Mouse (Mus musculus) kidney, adult 11 months (tissue): ENCODE measurements around the gene Cacnb3.

Source experiments
- DNase-seq: peaks from one replicate; pipeline ENCODE4 v3.0.0; 2022

The Cacnb3 gene

GRCm38 (mm10) chr15:98640157-98640556 lies 9.5 kb downstream of the Cacnb3 start:
- DNase-seq = peak; percentile 76

- no peak for DNase-seq
These were observed 13.8 kb downstream of the Cacnb3 start for GRCm38 (mm10) chr15:98644406-98644805.

- peak; percentile 63 for DNase-seq
These were observed 14.7 kb downstream of the Cacnb3 start for GRCm38 (mm10) chr15:98645057-98646026.

GRCm38 (mm10) chr15:98646737-98647136 lies 16.1 kb downstream of the Cacnb3 start:
- DNase-seq = no peak

- DNase-seq = no peak
These were observed 16.7 kb downstream of the Cacnb3 start for GRCm38 (mm10) chr15:98647308-98647707.

GRCm38 (mm10) chr15:98648071-98648470 lies 17.4 kb downstream of the Cacnb3 start:
- no peak for DNase-seq

GRCm38 (mm10) chr15:98651431-98651830 lies 20.8 kb downstream of the Cacnb3 start:
- no peak for DNase-seq

GRCm38 (mm10) chr15:98652174-98652573 lies 21.5 kb downstream of the Cacnb3 start:
- DNase-seq = no peak

- no peak for DNase-seq
These were observed 26.5 kb downstream of the Cacnb3 start for GRCm38 (mm10) chr15:98656982-98657751.

GRCm38 (mm10) chr15:98662198-98662566 lies 31.5 kb downstream of the Cacnb3 start:
- DNase-seq = no peak

GRCm38 (mm10) chr15:98662567-98663545 lies 32.2 kb downstream of the Cacnb3 start, which contains the start of gene Ddx23:
Gene Ddx23, minus strand, starts transcription at chr15:98662894.
- peak; percentile 96 for DNase-seq

- DNase-seq = no peak
These were observed 33.6 kb downstream of the Cacnb3 start for GRCm38 (mm10) chr15:98664042-98664907.

- no peak for DNase-seq
These were observed 42.0 kb downstream of the Cacnb3 start for GRCm38 (mm10) chr15:98672592-98672991.

- DNase-seq = no peak
These were observed 43.1 kb downstream of the Cacnb3 start for GRCm38 (mm10) chr15:98673732-98674131.

- DNase-seq = no peak
These were observed 43.8 kb downstream of the Cacnb3 start for GRCm38 (mm10) chr15:98674284-98674993.

GRCm38 (mm10) chr15:98674994-98675545 lies 44.4 kb downstream of the Cacnb3 start:
- no peak for DNase-seq

GRCm38 (mm10) chr15:98675634-98676250 lies 45.1 kb downstream of the Cacnb3 start:
- no peak for DNase-seq

GRCm38 (mm10) chr15:98676471-98676870 lies 45.8 kb downstream of the Cacnb3 start:
- DNase-seq = no peak

- DNase-seq = peak; percentile 91
These were observed 46.5 kb downstream of the Cacnb3 start, which contains the start of gene Rnd1 for GRCm38 (mm10) chr15:98676940-98677728. Gene Rnd1, minus strand, starts transcription at chr15:98677461.
